Mouse (Mus musculus) midbrain, embryonic 11.5 days (tissue): ENCODE results near the gene Gls2. TPM values are rescaled to one million over a fixed set of nuclear protein-coding genes. Genes with fewer than 3 reads are reported as not detected.
"Not testable (repeated sequence)": the region's sequence is repeated elsewhere in the genome, so short reads cannot be mapped to it uniquely, and the experiment has no call there.

Experiments used
- ATAC-seq: fragments of 200-750 bp; cut with Nextera tagmentation; 2 replicates; pipeline ENCODE4 v1.8.0; 2017; ENCODE audit warnings: moderate TSS enrichment, moderate library complexity; ENCODE audit not compliant: low FRiP score
- DNase-seq: peaks from one replicate; pipeline ENCODE4 v3.0.0; 2015; ENCODE audit warnings: low spot score; ENCODE audit errors: missing footprints
- H3K27ac ChIP-seq: fragments of 300-500 bp; sonication (generic); 2 replicates; pipeline ENCODE4 v1.5.1; 2014; ENCODE audit warnings: low read depth, low read length
- H3K27me3 ChIP-seq: fragments of 300-500 bp; sonication (generic); 2 replicates; pipeline ENCODE4 v1.6.1; 2014; ENCODE audit warnings: mild to moderate bottlenecking, low read length, moderate library complexity, mixed read lengths; ENCODE audit not compliant: control insufficient read depth, insufficient read depth
- H3K36me3 ChIP-seq: fragments of 300-500 bp; sonication (generic); 2 replicates; pipeline ENCODE4 v1.6.1; 2014; ENCODE audit warnings: mild to moderate bottlenecking, low read length, moderate library complexity, mixed read lengths; ENCODE audit not compliant: control insufficient read depth, insufficient read depth
- H3K4me1 ChIP-seq: fragments of 300-500 bp; sonication (generic); 2 replicates; pipeline ENCODE4 v1.6.1; 2014; ENCODE audit warnings: low read length; ENCODE audit not compliant: control insufficient read depth, insufficient read depth
- H3K4me2 ChIP-seq: fragments of 300-500 bp; sonication (generic); 2 replicates; pipeline ENCODE4 v1.6.1; 2014; ENCODE audit warnings: mild to moderate bottlenecking, moderate library complexity
- H3K4me3 ChIP-seq: fragments of 300-500 bp; sonication (generic); 2 replicates; pipeline ENCODE4 v1.5.1; 2014; ENCODE audit warnings: low read depth, low read length
- H3K9ac ChIP-seq: fragments of 300-500 bp; sonication (generic); 2 replicates; pipeline ENCODE4 v1.6.1; 2014; ENCODE audit warnings: low read length
- H3K9me3 ChIP-seq: fragments of 300-500 bp; sonication (generic); 2 replicates; pipeline ENCODE4 v1.6.1; 2016; ENCODE audit warnings: low read length; ENCODE audit not compliant: control insufficient read depth
- WGBS: fragments of 180-500 bp; shearing (Covaris S2); extraction: QIAGEN DNeasy Blood & Tissue Kit; methylation state at CpG from one replicate; pipeline ENCODE4 v1.1.7; 2014; 5-methylcytosine and 5-hydroxymethylcytosine counted together
- polyA plus RNA-seq: library from polyadenylated mRNA; unstranded; fragments of >200 nt; fragmentation: Nextera tagmentation; extraction: Ambion mirVana; gene quantifications from 2 replicates; pipeline ENCODE4 v1.2.1, GENCODE M21; 2014

Gene Gls2
- polyA plus RNA-seq, 1 experiment from 2014 or later = 0.82 TPM

GRCm38 (mm10) chr10:128209311-128210009 lies 15.2 kb downstream of the Gls2 start:
- Histone ChIP-seq H3K9ac (no peak overlapping the region), H3K36me3 (no peaks in the 10 kb centered on the region; the same call in 1 of the 2 replicates), H3K4me3 (no peak overlapping the region), H3K27me3 (0 out of 2 replicates have a peak, but pooled peaks cover 3% of the 10 kb centered on the region), H3K27ac (no peak overlapping the region), H3K4me2 (no peak overlapping the region), H3K9me3 (no peaks in the 10 kb centered on the region), H3K4me1 (peaks cover 5% of the 10 kb centered on the region; the same call in 1 of the 2 replicates)
- ATAC-seq = no peak
- WGBS = 91% methylated on average over 11 of the region's 11 CpGs
- no peak for DNase-seq

DNA sequence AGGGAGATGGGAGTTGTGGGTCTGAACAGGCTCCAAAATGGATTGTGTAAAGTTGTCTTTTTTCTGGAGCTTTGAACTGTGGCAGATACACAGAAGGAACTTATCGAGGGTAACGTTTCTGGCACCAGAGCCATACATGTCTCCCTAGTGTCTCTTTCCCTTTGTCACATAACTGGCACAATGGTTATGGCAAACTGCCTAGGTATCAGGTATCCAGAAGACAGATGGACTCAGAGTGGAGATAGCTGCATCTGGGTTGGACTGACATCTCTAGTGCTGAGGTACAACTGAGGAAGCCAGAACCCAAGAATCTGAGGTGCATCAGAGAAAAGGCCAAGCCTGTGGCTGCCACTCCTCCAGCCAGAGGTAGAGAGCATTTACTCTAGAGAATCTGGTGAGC lies 15.9 kb downstream of the Gls2 start:
- ATAC-seq (no peak), DNase-seq (no peak)
- no peak overlapping the region for H3K9ac ChIP-seq
- no peaks in the 10 kb centered on the region for H3K9me3 ChIP-seq
- WGBS = 89% methylated on average over 2 of the region's 2 CpGs
- H3K27me3 ChIP-seq = 0 out of 2 replicates have a peak, but pooled peaks cover 3% of the 10 kb centered on the region
- H3K4me3 ChIP-seq = no peak overlapping the region
- peaks cover 5% of the 10 kb centered on the region; the same call in 1 of the 2 replicates for H3K4me1 ChIP-seq
- no peak overlapping the region for H3K27ac ChIP-seq
- H3K4me2 ChIP-seq = no peak overlapping the region
- no peaks in the 10 kb centered on the region; the same call in 1 of the 2 replicates for H3K36me3 ChIP-seq

GRCm38 (mm10) chr10:128210954-128211353 lies 16.7 kb downstream of the Gls2 start:
- Histone ChIP-seq H3K9ac (peak overlapping the region; percentile 75), H3K9me3 (no peaks in the 10 kb centered on the region), H3K4me1 (peaks cover 5% of the 10 kb centered on the region; the same call in 1 of the 2 replicates), H3K36me3 (no peaks in the 10 kb centered on the region; the same call in 1 of the 2 replicates), H3K27me3 (0 out of 2 replicates have a peak, but pooled peaks cover 3% of the 10 kb centered on the region), H3K4me3 (peak overlapping the region; percentile 65), H3K27ac (no peak overlapping the region), H3K4me2 (peak overlapping the region; percentile 88)
- DNase-seq = no peak
- ATAC-seq = peak; percentile 16; the same call in 1 of the 2 replicates
- WGBS = 33% methylated on average over 14 of the region's 14 CpGs

GRCm38 (mm10) chr10:128211390-128212108 lies 17.3 kb downstream of the Gls2 start, which contains the start of gene Spryd4:
Spryd4 (minus strand) TSS chr10:128211807.
- DNase-seq = peak; percentile 97
- Histone ChIP-seq H3K9me3 (no peaks in the 10 kb centered on the region), H3K36me3 (no peaks in the 10 kb centered on the region; the same call in 1 of the 2 replicates), H3K4me3 (peak within 1 kb of the TSS; percentile 65), H3K9ac (peak within 1 kb of the TSS; percentile 75), H3K4me2 (peak within 1 kb of the TSS; percentile 88), H3K27me3 (0 out of 2 replicates have a peak, but pooled peaks cover 3% of the 10 kb centered on the region), H3K4me1 (peaks cover 5% of the 10 kb centered on the region; the same call in 1 of the 2 replicates), H3K27ac (no peak within 1 kb of the TSS)
- ATAC-seq = peak; percentile 97
- under 1% methylated on average over 30 of the region's 30 CpGs for WGBS

DNA sequence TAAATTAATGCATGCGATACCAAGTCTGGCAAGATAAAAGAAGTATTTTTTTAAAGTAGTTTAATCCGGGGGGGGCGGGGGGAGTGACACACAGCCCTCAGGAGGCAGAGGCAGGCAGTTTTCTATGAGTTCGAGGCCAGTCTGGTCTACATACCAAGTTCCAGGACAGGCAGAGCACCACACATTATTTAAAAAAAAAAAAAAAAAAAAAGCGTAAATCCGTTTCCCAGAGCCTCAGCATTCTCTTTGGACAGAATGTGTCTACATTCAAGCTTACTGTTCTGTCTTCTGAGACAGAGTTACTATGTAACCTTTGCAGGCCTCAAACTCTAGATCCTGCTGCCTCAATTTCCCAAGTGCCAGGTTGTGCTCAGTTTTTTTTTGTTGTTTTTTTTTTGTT lies 17.9 kb downstream of the Gls2 start:
- DNase-seq = no peak
- H3K9ac ChIP-seq = no peak overlapping the region; the same call in 1 of the 2 replicates

GRCm38 (mm10) chr10:128212871-128213323 lies 18.6 kb downstream of the Gls2 start:
- Histone ChIP-seq H3K4me2 (peak overlapping the region; percentile 49), H3K9me3 (no peaks in the 10 kb centered on the region), H3K9ac (peak overlapping the region; percentile 41; the same call in 1 of the 2 replicates), H3K27ac (no peak overlapping the region), H3K27me3 (0 out of 2 replicates have a peak, but pooled peaks cover 3% of the 10 kb centered on the region), H3K4me3 (peak overlapping the region; percentile 23; the same call in 1 of the 2 replicates), H3K4me1 (peaks cover 5% of the 10 kb centered on the region; the same call in 1 of the 2 replicates), H3K36me3 (no peaks in the 10 kb centered on the region)
- 4% methylated on average over 18 of the region's 18 CpGs for WGBS
- DNase-seq (peak; percentile 93), ATAC-seq (peak; percentile 47)

More for the DNA sequence above, 17.9 kb downstream of the Gls2 start:
- Histone ChIP-seq H3K9me3 (no peaks in the 10 kb centered on the region), H3K27ac (no peak overlapping the region), H3K4me1 (peaks cover 5% of the 10 kb centered on the region; the same call in 1 of the 2 replicates), H3K4me2 (peak overlapping the region; percentile 88), H3K27me3 (0 out of 2 replicates have a peak, but pooled peaks cover 3% of the 10 kb centered on the region), H3K4me3 (peak overlapping the region; percentile 65), H3K36me3 (no peaks in the 10 kb centered on the region; the same call in 1 of the 2 replicates)
- WGBS = 49% methylated on average over 6 of the region's 6 CpGs
- no peak for ATAC-seq

DNA sequence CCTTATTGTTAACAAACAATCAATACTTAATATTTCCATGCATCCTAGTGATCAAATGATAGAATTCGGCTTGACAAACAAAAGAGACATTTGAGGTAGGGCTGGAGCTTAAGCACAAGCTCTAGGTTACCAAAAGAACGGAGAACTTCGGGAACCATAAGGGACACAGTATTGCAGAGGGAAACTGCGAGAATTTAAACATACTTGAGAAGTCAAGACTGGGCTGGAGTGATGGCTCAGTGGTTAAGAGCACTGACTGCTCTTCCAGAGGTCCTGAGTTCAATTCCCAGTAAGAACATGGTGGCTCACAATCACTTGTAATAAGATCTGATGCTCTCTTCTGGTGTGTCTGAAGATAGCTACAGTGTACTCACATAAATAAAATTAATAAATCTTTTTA lies 19.9 kb downstream of the Gls2 start:
- not testable (repeated sequence) for H3K9me3 ChIP-seq, H3K4me1 ChIP-seq, H3K27ac ChIP-seq, H3K36me3 ChIP-seq, H3K4me2 ChIP-seq, ATAC-seq, H3K9ac ChIP-seq, H3K27me3 ChIP-seq, DNase-seq, H3K4me3 ChIP-seq
- 84% methylated on average over 4 of the region's 4 CpGs for WGBS

DNA sequence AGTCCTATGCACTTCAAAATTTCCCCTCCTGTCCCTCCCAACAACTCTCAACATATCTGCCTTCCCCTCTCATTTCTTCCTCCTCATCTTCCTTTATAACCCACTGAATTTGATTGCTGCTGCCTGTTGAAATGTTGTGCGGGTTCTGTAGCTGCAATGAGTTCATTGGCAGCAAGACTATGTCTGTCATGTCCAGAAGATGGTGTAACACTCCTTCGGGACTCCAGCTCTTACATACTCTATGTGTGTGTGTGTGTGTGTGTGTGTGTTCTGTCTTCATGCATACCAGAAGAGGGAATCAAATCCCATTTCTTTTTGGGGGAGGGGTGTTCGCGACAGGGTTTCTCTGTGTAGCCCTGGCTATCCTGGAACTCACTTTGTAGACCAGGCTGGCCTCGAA lies 20.7 kb downstream of the Gls2 start:
- H3K36me3 ChIP-seq = no peaks in the 10 kb centered on the region
- no peak for ATAC-seq
- no peaks in the 10 kb centered on the region for H3K9me3 ChIP-seq
- H3K27me3 ChIP-seq = 0 out of 2 replicates have a peak, but pooled peaks cover 3% of the 10 kb centered on the region
- H3K4me2 ChIP-seq = no peak overlapping the region
- H3K4me1 ChIP-seq = peaks cover 5% of the 10 kb centered on the region; the same call in 1 of the 2 replicates
- H3K4me3 ChIP-seq = no peak overlapping the region
- no peak overlapping the region for H3K27ac ChIP-seq
- H3K9ac ChIP-seq = no peak overlapping the region
- 84% methylated on average over 5 of the region's 5 CpGs for WGBS
- DNase-seq = no peak
